Mouse (Mus musculus) heart, postnatal 4 days (tissue): Measurements from ENCODE around the gene Ccdc92b. TPM values are rescaled to one million over a fixed set of nuclear protein-coding genes. Genes with fewer than 3 reads are reported as not detected.

ENCODE experiments used
- DNase-seq: peaks from one replicate; pipeline ENCODE4 v3.0.0; 2021
- total RNA-seq, 2 experiments: library from RNA; stranded (reverse); gene quantifications; 2 replicates each; pipeline ENCODE4 v1.2.3; 2021

Gene Ccdc92b
- total RNA-seq, 2 experiments from 2014 or later, result 0.60 to 0.72 TPM

DNA sequence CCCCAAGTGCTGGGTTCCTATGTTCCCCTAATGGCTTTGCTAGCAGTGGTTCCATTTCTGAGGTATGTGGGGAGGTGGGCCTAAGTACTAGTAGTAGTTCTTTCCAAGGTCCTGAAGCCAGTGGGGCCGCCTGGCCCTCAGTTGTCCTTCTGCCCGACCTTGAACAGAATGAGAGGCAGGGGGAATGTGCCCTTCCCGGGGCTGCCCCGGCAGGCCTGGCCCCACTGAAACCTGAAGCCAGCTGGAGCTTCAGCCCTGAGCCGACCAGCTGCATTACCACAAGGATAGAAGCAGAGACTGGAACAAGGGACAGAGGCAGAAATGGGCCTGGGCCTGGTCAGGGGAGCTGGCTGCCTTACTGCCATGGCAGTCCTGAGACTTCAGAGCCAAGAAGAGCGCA, 34.0 kb downstream of the Ccdc92b start:
- DNase-seq, result peak; percentile 62

DNA sequence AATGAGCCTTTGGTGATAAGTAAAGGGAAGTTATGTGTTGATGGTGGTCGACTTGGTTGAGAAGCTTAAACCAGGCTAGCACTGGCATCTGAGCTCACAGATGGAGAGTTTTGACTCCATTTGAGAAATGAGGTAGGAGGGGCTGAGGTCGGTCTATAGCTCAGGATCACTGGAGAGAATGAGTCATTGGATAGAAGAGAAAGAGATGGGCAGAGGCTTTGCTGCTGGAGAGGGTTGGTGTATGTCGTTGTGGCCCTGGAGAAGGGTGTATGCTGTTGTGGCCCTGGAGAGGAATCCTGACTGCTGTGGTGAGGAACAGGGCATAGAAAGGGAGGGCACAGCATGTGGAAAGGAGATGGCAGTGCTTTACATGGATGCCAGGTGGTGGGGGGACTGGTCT, 36.5 kb downstream of the Ccdc92b start:
- DNase-seq, result no peak

DNA sequence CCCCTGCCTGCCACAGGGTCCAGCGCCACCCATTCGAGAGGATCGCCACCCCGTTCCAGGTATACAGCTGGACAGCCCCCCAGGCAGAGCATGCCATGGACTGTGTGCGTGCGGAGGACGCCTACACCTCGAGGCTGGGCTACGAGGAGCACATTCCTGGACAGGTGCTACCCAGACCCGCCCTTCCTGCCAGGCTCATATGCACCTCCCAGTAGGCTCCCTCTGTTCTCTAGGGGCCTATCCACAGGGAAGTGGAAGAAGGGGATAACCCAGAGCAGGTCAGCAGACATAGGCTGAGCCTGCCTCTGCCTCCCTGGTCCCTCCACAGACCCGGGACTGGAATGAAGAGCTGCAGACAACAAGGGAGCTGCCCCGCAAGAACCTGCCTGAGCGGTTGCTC, 40.9 kb downstream of the Ccdc92b start:
- DNase-seq, result no peak

DNA sequence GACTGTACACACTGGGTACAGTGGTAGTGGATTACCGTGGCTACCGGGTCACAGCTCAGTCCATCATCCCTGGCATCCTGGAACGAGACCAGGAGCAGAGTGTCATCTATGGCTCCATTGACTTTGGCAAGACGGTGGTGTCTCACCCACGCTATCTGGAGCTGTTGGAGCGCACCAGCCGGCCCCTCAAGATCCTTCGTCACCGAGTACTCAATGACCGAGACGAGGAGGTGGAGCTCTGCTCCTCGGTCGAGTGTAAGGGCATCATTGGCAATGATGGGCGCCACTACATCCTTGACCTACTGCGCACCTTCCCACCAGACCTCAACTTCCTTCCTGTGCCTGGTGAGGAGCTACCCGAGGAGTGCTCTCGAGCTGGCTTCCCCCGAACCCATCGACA, 42.2 kb downstream of the Ccdc92b start:
- no peak for DNase-seq

DNA sequence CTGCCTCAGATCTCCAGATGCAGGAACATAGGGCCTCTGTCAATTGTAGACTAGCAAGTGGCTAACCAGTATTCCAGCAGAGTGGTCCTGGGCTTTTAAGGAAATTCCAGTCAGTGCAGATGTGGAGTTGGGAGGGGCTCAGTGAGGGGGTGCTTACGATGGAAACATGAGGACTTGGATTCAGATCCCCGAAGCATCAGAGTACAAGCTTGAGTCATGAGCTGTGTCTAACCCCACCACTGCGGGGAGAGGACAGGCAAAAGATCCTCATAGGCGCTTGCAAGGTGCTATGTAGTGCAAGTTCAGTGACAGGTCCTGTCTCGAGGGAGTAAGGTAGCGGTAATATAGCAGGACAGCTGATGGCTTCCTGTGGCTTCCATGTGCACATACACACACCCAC, 42.8 kb downstream of the Ccdc92b start:
- DNase-seq, result no peak

DNA sequence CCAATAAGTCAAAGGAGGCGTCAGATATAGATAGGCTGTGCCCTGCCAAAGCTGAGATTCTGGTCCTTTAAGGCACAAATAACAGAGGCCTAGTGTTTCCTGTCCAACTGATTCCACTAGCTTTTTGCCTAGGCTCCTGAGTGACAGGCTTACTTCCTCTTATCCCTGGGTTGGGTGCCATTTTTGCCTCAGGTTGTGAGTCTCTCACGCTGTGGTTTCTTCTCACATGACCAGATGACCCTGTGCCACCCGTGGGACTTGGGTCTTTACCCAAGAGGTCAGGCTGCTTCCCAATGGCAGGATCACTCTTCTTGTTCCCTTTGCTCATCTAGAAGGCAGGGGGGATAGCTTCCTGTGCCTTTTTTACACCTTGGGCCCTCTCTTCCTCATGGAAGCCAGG, 44.9 kb downstream of the Ccdc92b start:
- DNase-seq, result no peak

DNA sequence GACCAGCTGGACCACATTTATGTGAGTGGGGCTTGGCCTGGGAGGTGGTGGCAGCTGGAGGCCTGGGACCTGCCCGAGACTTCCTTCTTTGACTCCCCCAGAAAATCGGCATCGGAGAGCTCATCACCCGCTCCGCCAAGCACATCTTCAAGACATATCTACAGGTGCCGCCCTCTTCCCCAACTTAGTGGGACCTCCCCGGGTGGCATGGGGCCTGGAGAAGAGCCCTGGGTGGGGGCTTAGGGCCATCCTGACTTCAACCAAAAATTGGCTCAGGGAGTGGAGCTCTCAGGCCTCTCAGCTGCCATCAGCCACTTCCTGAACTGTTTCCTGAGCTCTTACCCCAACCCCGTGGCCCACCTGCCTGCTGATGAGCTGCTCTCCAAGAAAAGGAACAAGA, 45.5 kb downstream of the Ccdc92b start:
- no peak for DNase-seq

DNA sequence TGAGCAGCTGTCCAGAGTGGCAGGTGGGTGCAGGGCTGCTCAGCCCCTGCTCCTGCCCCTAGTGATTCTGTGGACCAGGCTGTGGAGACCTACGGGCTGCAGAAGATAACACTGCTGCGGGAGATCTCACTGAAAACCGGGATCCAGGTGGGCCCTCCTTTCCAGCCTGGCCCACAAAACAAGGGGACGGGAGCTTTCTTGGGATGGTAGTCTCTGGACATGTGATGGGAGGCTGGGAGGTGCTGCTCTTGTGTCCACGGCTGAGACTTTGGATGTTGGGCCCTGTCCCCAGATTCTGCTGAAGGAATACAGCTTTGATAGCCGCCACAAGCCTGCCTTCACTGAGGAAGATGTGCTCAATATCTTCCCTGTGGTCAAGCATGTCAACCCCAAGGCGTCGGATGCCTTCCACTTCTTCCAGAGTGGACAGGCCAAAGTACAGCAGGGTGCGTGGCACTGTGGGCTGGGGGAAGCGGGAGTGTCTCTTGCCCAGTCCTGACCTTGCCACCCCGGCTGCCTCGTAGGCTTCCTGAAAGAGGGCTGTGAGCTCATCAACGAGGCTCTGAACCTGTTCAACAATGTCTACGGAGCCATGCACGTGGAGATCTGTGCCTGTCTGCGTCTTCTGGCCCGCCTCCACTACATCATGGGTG, 46.4 kb downstream of the Ccdc92b start:
- no peak for DNase-seq

DNA sequence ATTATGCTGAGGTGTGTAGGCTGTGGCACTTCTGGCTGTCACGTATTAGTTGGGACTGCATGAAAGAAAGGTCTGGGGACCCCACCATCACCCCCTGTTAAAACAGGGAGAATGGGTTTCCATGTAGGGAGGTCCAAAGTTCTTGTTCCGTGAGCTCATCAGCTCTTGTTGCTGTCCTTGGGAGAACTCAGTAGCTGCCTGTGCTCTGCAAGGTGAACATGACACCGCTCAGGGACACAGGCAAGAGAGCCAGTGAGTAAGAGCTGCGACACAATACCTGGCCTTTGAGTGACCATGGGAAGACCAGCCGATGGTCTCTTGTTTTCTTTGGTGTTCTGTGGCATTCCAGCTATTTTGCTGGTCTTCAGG, 46.9 kb downstream of the Ccdc92b start:
- no peak for DNase-seq

DNA sequence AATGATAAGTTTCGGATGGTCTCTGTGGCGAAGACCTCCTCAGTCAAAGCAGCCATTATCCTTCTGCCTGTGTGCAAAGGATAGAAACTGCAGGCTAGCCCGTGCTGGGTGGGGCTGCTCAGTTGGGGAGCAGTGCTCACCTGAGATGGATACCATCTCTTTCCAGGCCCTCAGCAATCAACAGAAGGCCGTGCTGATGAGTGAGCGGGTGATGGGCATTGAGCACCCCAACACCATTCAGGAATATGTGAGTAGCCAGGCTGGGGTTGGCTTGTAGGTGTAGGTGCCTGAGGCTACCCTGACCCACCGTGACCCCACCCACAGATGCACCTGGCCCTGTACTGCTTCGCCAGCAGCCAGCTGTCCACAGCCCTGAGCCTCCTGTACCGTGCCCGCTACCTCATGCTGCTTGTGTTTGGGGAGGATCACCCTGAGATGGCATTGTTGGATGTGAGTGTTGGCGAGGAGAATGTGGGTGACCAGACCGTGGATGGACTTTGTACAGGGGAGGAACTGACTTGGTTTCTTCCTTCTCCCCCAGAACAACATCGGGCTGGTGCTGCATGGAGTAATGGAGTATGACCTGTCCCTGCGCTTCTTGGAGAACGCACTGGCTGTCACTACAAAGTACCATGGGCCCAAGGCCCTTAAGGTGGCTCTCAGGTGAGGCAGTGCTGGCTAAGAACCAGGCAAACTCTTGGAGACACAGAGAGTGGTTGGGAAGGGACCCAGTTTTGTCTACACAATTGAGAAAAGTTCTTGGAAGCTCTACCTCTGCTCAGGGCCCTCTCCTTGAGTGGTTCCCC, 47.6 kb downstream of the Ccdc92b start:
- DNase-seq, result no peak

DNA sequence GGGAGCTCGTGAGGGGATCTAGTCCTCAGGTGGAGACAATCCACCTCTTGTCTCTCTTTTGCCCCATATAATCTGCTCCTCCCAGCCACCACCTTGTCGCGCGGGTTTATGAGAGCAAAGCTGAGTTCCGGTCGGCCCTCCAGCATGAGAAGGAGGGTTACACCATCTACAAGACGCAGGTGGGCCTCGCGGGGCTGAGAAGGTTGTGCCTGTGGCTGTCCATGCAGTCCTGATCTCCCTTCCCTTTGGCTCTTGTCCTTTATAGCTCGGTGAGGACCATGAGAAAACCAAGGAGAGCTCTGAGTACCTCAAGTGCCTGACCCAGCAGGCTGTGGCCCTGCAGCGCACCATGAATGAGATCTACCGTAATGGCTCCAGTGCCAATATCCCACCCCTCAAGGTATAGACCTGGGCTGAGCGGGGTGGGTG, 48.2 kb downstream of the Ccdc92b start:
- DNase-seq, result no peak

DNA sequence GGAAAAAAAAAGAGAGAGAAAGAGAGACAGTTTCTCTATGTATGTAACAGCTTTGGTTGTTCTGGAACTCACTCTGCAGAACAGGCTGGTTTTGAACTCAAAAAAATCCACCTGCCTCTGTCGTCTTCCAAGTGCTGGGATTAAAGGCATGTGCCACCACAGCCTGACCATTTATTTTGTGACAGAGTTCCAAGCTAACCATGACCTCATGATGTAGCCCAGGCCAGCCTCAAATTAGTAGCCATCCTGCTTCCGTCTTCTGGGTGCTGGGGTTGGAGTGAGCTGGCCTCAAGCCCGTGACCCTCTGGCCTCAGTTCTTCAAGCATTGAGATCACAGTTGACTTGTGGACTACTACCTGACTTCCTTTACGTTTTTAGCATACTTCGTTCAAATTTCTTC, 49.1 kb downstream of the Ccdc92b start:
- DNase-seq, result no peak

DNA sequence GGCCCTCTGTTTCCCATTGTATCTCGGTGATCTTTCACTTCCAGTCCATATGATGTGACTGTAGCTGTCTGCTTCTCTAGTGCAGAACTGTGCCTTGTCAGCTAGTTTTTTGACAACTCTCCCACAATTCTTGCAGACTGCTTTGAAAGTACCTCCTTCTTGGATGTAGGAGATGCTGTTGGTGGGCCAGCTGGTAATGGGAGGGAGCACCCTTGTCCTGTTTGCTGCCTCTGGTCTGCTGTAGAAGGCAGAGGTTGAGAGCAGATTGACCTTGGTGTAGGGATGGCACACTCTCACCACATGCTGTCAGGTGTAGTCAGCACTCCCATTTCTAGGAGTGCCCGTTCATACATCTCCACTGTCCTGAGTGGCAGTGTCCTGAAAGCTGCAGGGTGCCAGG, 49.6 kb downstream of the Ccdc92b start:
- DNase-seq, result no peak

DNA sequence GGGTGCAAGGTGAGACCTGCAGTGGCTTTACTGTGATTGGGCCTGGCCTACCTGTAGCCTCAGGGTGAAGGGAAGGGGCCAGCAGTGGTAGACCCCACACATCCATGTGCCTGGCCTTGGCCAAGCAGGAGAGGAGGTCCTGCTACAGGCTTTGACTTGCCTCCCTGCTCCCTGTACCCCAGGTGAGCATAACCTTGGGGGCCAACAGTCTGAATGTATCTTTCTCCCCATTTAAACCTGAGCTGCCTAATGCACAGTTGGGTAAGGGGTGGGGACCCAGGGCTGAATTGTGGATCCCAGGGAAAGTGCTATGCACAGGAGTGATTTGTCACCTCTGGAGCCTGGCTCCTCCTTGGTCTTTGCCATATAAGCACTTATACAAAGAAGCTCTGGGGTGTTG, 50.7 kb downstream of the Ccdc92b start:
- DNase-seq, result no peak

DNA sequence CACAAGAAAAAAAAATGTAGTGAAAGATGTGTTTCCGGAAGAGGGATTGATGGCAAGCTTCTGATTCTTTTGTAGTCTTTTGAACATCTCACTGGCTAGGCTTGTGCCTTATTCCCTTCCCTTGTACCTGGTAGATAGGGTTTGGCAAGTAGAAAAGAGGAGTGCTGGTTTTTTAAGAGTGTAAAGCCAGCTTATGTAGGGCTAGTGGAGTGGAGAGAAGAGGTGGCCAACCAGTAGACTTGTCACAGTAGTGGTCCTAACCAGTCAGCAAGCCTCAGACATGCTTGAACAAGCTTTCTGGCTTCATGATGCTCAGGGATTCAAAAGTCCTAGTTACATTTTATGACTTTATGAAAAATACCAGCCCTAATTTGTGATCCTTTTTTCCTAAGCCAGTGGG, 51.6 kb downstream of the Ccdc92b start:
- DNase-seq, result no peak

DNA sequence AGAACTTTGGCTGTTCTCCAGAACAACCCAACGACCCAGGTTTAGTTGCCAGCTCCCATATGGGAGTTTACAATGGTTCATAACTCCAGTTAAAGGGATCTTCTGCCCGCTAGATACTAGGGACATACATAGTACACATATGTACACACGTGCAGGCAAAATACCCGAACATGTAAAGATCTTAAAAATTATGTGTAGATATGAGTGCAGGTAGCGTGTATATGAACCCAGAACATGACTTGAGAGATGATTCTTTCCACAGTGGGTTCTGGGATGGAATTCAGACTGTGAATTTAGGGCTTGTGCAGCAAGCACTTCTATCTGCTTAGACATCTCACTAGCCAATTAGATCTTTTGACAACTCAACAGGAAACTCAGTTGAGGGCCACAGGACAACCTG, 52.4 kb downstream of the Ccdc92b start:
- DNase-seq, result no peak

DNA sequence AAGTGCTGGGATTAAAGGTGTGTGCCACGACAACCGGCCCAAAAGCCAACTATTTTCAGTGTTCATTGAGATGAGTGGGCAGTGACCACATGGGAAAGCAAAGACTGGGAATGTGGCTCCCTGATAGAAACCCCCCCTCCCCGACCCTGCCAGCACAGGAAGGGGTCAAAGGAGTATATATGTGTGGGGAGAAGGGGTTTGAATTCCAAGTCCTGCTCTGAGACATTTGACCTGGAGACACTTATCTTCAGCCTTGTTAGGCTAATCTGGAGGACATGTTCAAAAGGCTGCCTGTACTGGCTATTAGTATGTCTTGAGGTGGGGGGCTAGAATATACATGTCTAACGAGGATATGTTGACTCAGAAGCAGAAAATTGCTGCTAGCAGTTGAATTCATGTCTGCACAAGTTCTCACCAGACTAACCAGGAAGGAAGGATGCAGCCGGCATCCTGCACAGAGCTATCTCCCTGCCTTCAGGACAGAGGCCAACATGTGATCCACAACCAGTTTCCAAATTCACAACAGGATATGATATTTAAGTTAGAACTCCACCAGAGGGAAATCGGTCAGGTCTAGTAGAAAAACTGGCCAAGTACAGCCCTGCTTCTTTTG, 53.6 kb downstream of the Ccdc92b start:
- no peak for DNase-seq

DNA sequence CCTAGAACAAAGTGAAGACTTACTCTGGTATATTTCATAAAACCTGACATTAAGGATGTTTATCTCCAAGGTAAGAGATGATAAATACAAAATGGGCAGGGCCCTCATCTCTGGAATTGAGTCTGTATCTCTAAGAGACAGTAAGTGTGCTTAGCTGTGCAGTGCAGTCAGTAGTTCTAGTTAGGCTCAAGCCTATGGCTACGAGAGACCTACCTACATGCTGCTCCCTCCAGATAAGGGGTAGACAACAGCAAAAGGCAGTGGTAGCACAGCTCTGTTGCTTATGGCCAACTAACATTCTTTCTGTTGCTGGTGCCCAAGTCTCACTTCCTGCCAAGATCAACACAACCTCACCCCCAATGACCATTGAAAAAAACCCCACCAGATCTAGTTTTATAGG, 54.2 kb downstream of the Ccdc92b start:
- DNase-seq, result no peak

DNA sequence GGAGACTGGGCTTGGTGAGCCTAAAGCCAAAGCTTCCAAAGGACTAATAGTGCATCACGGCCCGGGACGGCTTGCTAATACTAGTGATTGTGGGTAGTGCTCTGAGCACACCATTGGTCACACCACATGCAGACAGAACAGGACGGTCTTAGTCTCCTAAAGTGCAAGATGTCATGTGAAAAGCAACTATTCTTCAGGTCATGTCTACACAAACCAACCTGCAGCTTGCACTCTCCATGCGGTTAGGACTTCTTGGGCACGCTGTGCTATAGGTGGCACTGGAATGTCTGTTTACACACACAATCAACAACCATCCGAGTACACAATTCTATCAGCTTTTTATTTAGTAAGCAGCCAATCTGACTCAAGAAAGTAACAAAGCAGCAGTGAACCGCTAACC, 55.3 kb downstream of the Ccdc92b start:
- DNase-seq, result no peak

DNA sequence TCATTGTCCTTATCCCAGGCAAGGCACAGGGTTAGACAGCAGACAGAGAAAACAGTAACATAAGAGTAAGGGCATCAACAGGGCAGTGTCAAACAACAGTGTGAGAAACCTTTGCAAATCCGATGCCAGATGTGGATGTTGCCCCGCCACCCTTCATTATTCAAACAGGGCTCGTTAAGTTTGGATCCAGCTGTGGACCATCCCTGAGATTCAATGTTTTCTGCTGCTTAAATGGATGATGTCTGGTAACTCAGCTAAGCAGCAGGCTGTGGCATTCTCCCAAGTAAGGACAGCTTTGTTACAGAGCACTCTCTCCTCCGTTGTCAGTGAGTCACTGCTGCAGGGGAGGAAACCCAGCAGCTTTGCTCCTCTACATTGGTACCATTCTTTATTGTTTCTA, 55.8 kb downstream of the Ccdc92b start:
- DNase-seq, result no peak
